Mouse (Mus musculus) heart, adult 2 months (tissue): ENCODE results near the gene Pcbp1.

Source experiments
- CTCF ChIP-seq: fragments of 200-600 bp; IDR thresholded peaks from 2 replicates; pipeline ENCODE4 v1.8.1; 2022; ENCODE audit warnings: antibody characterized with exemption, mild to moderate bottlenecking, moderate library complexity
- EP300 ChIP-seq: fragments of 200-500 bp; IDR thresholded peaks from 2 replicates; pipeline ENCODE4 v1.6.1; 2011; ENCODE audit warnings: low read depth, low read length, control low read depth; ENCODE audit not compliant: insufficient read depth
- POLR2A ChIP-seq: fragments of 200-500 bp; IDR thresholded peaks from 2 replicates; pipeline ENCODE4 v1.6.1; 2011; ENCODE audit warnings: mild to moderate bottlenecking, low read depth, low read length, control low read depth; ENCODE audit not compliant: insufficient read depth

DNA sequence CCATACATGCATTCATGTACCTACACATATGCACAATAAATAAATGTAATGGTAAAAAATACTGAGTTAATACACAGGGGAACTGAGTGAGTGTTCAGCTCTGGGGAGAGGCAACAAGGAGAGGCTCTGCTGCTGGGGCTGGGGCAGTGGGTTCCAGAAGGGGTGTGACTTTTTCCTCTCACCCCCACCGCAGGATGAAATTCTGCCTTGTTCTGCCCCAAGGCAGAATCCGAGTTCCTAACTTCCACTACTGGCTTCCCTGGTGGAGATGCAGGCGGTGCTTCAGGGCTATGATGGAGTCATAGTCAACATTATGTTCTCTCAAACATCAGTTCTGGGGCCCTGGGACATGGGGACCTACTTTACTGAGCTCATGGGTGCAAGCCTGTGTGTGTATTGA is 19.8 kb downstream of the Pcbp1 start:
- TF ChIP-seq EP300 = no peak
- TF ChIP-seq POLR2A = no peak
- no peak for TF ChIP-seq CTCF
